Comparison of ENCODE assay signal across 1 mouse cellular context in the genomic region with DNA sequence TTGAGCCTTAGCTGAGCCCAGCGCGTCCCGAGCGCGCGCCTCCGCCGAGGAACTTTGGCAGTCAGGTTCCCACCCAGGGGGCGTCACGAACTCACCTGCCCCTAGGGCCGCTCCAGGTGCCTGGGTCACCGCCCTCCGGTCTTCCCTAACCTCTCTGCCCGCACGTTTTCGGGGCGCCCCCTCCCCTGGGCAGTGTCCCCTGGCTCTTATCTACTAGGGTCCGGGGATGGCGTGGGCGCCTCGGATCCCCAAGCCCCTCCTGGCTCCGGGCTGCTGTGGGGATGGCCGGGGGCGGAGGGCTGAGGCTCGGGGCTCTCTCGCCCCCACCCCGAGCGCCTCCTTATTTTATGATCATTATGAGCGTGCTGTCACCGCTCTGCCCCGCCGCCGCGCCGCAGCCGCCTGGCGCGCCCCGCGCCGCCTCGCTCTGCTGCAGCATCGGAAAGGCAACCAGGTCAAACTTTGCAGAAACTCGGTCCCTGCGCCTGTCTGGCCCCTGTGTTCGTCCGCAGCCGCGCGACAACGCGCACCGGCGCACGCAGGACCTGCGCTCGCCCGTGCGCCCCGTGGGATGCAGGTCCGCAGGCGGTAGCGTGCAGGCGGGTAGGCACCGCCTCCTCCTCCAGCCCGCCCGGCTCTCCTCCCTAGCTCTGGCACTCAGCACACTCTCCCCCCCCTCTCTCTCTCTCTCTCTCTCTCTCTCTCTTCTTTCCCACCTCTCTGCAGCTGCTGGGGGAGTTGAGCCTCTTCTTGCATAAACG.
TF ChIP-seq lines count a peak whose summit lies in the region.

A gene (minus strand): TSS at position 747 of the 761 bp plus-strand sequence.

TF ChIP-seq in MEL, 35 proteins besides CTCF, POLR2A, EP300 and RAD21 (continued from another document):
- TF ChIP-seq SIN3A (IDR thresholded peaks at IDR 0.05; ENCODE audit: low read length), result peak; percentile 89
- TF ChIP-seq MAFK (IDR thresholded peaks at IDR 0.05; ENCODE audit: borderline replicate concordance, low read depth, low read length), result no peak
- TF ChIP-seq CHD2 (IDR thresholded peaks at IDR 0.05; ENCODE audit: low read length), result no peak
- no peak for TF ChIP-seq E2F4 (IDR thresholded peaks at IDR 0.05; ENCODE audit: borderline replicate concordance, low read depth, low read length)
- TF ChIP-seq HCFC1 (IDR thresholded peaks at IDR 0.05; ENCODE audit: low read depth, low read length), result no peak
- TF ChIP-seq POLR2AphosphoS5 (IDR thresholded peaks at IDR 0.05; ENCODE audit: borderline replicate concordance, low read depth, low read length), result no peak
- TF ChIP-seq SMC3 (IDR thresholded peaks at IDR 0.05; ENCODE audit: low read depth, low read length), result no peak
- TF ChIP-seq ZMIZ1 (IDR thresholded peaks at IDR 0.05; ENCODE audit: low read depth, low read length), result no peak
- TF ChIP-seq UBTF (IDR thresholded peaks at IDR 0.05; ENCODE audit: borderline replicate concordance, insufficient read depth, low read depth, low read length), result 0 out of 2 replicates have a peak, but pooled peaks have one; percentile 85
- TF ChIP-seq BHLHE40 (IDR thresholded peaks at IDR 0.05; ENCODE audit: borderline replicate concordance, low read depth, low read length), result no peak
- TF ChIP-seq MEF2A (IDR thresholded peaks at IDR 0.05; ENCODE audit: extremely low read depth, insufficient replicate concordance, low read depth, low read length, poor library complexity, severe bottlenecking), result no peak
- no peak for TF ChIP-seq ELF1 (IDR thresholded peaks at IDR 0.05; ENCODE audit: low read depth, low read length)
- TF ChIP-seq TCF12 (IDR thresholded peaks at IDR 0.05; ENCODE audit: low read depth, low read length), result peak; percentile 60; the same call in 1 of the 2 replicates
- no peak for TF ChIP-seq CHD1 (IDR thresholded peaks at IDR 0.05; ENCODE audit: low read depth, low read length)
- no peak for TF ChIP-seq ZC3H11A (IDR thresholded peaks at IDR 0.05; ENCODE audit: low read depth, low read length)
- TF ChIP-seq TBP (IDR thresholded peaks at IDR 0.05; ENCODE audit: low read depth, low read length), result no peak
- TF ChIP-seq USF2 (IDR thresholded peaks at IDR 0.05; ENCODE audit: borderline replicate concordance in 1 of 2, insufficient read depth in 1 of 2, low read depth in 1 of 2, low read length in 2 of 2), result no peak
- TF ChIP-seq MAX (IDR thresholded peaks at IDR 0.05; ENCODE audit: low read length), result 0 out of 2 replicates have a peak, but pooled peaks have one; percentile 4
